Mouse (Mus musculus) testis, postnatal 10 days (tissue): ENCODE measurements around the gene Rc3h2.

Source experiments
- DNase-seq: peaks from one replicate; pipeline ENCODE4 v3.0.0; 2021; ENCODE audit warnings: low spot score

The Rc3h2 gene

GRCm38 (mm10) chr2:37338497-37339187 is 84.1 kb downstream of the Rc3h2 start:
- peak; percentile 76 for DNase-seq

DNA sequence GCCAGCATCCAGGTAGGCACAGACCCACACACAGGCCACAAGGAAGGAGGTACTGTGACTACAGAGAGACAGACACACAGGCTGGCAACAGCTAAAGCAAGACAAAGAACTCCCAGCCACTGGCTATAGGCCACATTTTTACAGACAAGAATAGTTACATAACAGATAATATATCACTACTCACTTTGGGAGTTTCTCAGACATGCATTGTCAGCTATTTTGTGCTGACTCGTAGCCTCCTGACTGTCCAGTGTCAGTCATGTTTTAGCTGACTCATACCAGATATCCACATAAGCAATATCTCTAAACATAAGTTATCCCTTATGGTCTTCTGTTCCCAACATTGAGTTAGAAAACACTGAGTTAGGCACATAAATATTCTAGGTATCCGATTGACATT is 89.4 kb downstream of the Rc3h2 start:
- DNase-seq, result no peak

- DNase-seq, result no peak
Measured at GRCm38 (mm10) chr2:37326215-37326614, 96.5 kb downstream of the Rc3h2 start, which contains the start of gene Olfr368. Olfr368 (plus strand) TSS chr2:37326515.
